Mouse (Mus musculus) ES-Bruce4 (cell line): ENCODE data around the gene Ube2f.

ENCODE experiments used
- CTCF ChIP-seq: IDR thresholded peaks from one replicate; pipeline ENCODE4 v1.8.1; 2011; ENCODE audit warnings: low read depth, low read length
- EP300 ChIP-seq: IDR thresholded peaks from 2 replicates; pipeline ENCODE4 v1.6.1; 2011; ENCODE audit warnings: low read depth, low read length; ENCODE audit not compliant: insufficient read depth
- POLR2A ChIP-seq: IDR thresholded peaks from one replicate; pipeline ENCODE4 v1.8.1; 2011; ENCODE audit warnings: low read length; ENCODE audit not compliant: insufficient read depth

DNA sequence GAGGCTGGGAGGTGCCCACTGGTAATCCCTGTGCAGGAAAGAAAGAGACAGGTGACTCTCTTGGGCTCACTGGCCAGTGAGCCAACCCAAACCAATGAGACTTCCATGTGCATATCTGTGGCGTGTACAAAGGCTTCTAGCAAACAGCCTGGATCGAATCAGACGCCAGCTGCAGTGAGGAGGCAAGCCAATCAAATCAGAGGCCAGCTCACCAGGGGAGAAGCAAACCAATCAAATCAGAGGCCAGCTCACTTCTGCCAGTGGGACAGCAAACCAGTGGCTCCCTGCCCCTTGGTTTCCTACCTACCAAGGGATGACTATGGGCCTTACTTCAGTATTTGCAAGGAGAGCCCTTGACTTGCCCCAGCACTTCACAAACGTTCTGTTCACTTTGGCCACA, 23.5 kb upstream of the Ube2f start:
- TF ChIP-seq CTCF (no peak), POLR2A (no peak), EP300 (no peak)
